8 mouse cellular contexts compared by ENCODE assay signal in the genomic region with DNA sequence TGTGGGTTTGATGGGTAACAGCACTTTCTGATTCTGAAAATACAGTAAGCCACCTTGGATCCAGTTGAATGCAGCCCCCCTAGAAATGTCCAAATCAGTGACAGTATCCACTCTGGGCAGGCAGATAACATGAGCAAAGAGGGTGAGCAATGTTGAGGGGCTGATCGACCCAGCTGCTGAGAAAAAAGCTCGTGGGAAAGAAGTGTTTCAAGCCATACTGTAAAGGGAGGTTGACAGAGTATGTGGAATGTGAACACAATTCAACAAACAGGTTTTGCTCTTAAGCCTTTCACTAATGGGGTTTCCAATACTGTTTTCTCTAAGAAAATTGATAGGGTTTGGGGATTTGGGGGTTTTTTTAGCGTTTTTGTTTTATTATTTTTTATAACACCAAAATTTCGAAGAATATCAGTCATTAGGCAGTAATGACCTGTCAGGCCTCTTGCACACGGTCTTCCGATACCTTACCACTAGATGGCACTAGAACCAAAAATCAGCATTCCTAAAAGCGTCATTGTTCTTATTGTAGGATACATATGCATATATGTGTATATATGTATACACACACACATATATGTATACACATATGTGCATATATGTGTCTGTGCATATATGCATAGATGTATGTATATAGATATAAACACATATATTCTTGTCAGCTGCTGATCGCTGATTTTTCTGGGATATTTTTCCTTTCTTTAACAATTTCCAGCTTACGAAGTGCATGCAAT.
DNase-seq lines count a peak whose midpoint lies in the region; ATAC-seq and TF ChIP-seq lines count a peak whose summit lies in the region.

No protein-coding gene starts in this region.

- peak; percentile 68 for DNase-seq in 416B (ENCODE audit: low read depth)
- peak; percentile 15 to 24 for DNase-seq in kidney, postnatal 36 days
- no peak for DNase-seq in left cerebral cortex, adult 11 months (ENCODE audit: low spot score)
- DNase-seq in testis, postnatal 14 days (ENCODE audit: low spot score): no peak
- DNase-seq in cerebellum, postnatal 4 days (ENCODE audit: low spot score in 2 of 2): no peak

- H3K4me2 ChIP-seq in embryonic facial prominence, embryonic 15.5 days (replicated peaks): no peak overlapping the region
- peak overlapping the region; percentile 21 for H3K4me2 ChIP-seq in neural tube, embryonic 13.5 days

- H3K9ac ChIP-seq in embryonic facial prominence, embryonic 15.5 days: no peak overlapping the region
- H3K9ac ChIP-seq in neural tube, embryonic 13.5 days: no peak overlapping the region

- no peak overlapping the region for H3K27ac ChIP-seq in embryonic facial prominence, embryonic 15.5 days (replicated peaks)
- no peak overlapping the region for H3K27ac ChIP-seq in neural tube, embryonic 13.5 days (replicated peaks)

- ATAC-seq in embryonic facial prominence, embryonic 15.5 days (ENCODE audit: insufficient number of reproducible peaks, low FRiP score, low TSS enrichment, low read depth): peak; percentile 24; the same call in 1 of the 2 replicates
- peak; percentile 62; the same call in 1 of the 2 replicates for ATAC-seq in neural tube, embryonic 13.5 days (ENCODE audit: low read depth)

- 22% methylated on average over 9 of the region's 9 CpGs for WGBS in embryonic facial prominence, embryonic 15.5 days
- WGBS in neural tube, embryonic 13.5 days: 23% methylated on average over 9 of the region's 9 CpGs

- H3K36me3 ChIP-seq in E14TG2a.4 (ENCODE audit: insufficient read depth, low read length): no peaks in the 10 kb centered on the region
- H3K36me3 ChIP-seq in embryonic facial prominence, embryonic 15.5 days: no peaks in the 10 kb centered on the region
- no peaks in the 10 kb centered on the region for H3K36me3 ChIP-seq in neural tube, embryonic 13.5 days

- no peaks in the 10 kb centered on the region for H3K9me3 ChIP-seq in E14TG2a.4 (ENCODE audit: low read length)
- H3K9me3 ChIP-seq in embryonic facial prominence, embryonic 15.5 days (replicated peaks): no peaks in the 10 kb centered on the region
- H3K9me3 ChIP-seq in neural tube, embryonic 13.5 days: no peaks in the 10 kb centered on the region

- H3K4me3 ChIP-seq in E14TG2a.4 (replicated peaks; ENCODE audit: low read length): no peak overlapping the region
- no peak overlapping the region for H3K4me3 ChIP-seq in embryonic facial prominence, embryonic 15.5 days (replicated peaks)
- no peak overlapping the region for H3K4me3 ChIP-seq in neural tube, embryonic 13.5 days

- peak; percentile 36 for TF ChIP-seq CTCF in E14TG2a.4 (conservative IDR thresholded peaks at IDR 0.05; ENCODE audit: low read length)

- H3K4me1 ChIP-seq in E14TG2a.4 (replicated peaks; ENCODE audit: low read depth, low read length): 0 out of 2 replicates have a peak, but pooled peaks cover 8% of the 10 kb centered on the region
- no peaks in the 10 kb centered on the region for H3K4me1 ChIP-seq in embryonic facial prominence, embryonic 15.5 days
- H3K4me1 ChIP-seq in neural tube, embryonic 13.5 days (replicated peaks): peaks cover 32% of the 10 kb centered on the region

- no peaks in the 10 kb centered on the region for H3K27me3 ChIP-seq in E14TG2a.4 (ENCODE audit: insufficient read depth, low read length)
- no peaks in the 10 kb centered on the region for H3K27me3 ChIP-seq in embryonic facial prominence, embryonic 15.5 days
- H3K27me3 ChIP-seq in neural tube, embryonic 13.5 days: no peaks in the 10 kb centered on the region

Comparison
In these comparisons a context has a peak if more than half of its experiments do, and no peak if none do; other contexts are left out.
1. DNase-seq: peak in 416B (single experiment) and kidney, postnatal 36 days (2 of 2); none in left cerebral cortex, adult 11 months (single experiment), testis, postnatal 14 days (single experiment) and cerebellum, postnatal 4 days (0 of 2).